Mouse (Mus musculus) macrophage (primary cell): ENCODE measurements around the gene Nop9. TPM values are rescaled to one million over a fixed set of nuclear protein-coding genes. Genes with fewer than 3 reads are reported as not detected.

Experiments used
- H3K27ac ChIP-seq: fragments of 350-480 bp; formaldehyde crosslinking; 2 replicates; pipeline ENCODE4 v1.9.0; 2021
- H3K36me3 ChIP-seq: fragments of 350-480 bp; formaldehyde crosslinking; 2 replicates; pipeline ENCODE4 v1.9.0; 2021; ENCODE audit errors: inconsistent target
- H3K4me3 ChIP-seq: fragments of 350-480 bp; formaldehyde crosslinking; 2 replicates; pipeline ENCODE4 v1.9.0; 2021; ENCODE audit errors: inconsistent target
- H3K79me2 ChIP-seq: fragments of 350-480 bp; formaldehyde crosslinking; 2 replicates; pipeline ENCODE4 v1.9.0; 2021; ENCODE audit errors: inconsistent target
- WGBS: methylation state at CpG from one replicate; pipeline ENCODE4 v1.1.7; 2026; ENCODE audit warnings: inconsistent platforms; ENCODE audit not compliant: missing documents; 5-methylcytosine and 5-hydroxymethylcytosine counted together
- polyA plus RNA-seq: library from polyadenylated mRNA; stranded (reverse); fragments of 250-400 nt; gene quantifications from 3 replicates; pipeline ENCODE4 v1.2.4, GENCODE M21; 2018; ENCODE audit warnings: inconsistent platforms

Gene Nop9
- polyA plus RNA-seq, 1 experiment from 2014 or later = 9.3 TPM

DNA sequence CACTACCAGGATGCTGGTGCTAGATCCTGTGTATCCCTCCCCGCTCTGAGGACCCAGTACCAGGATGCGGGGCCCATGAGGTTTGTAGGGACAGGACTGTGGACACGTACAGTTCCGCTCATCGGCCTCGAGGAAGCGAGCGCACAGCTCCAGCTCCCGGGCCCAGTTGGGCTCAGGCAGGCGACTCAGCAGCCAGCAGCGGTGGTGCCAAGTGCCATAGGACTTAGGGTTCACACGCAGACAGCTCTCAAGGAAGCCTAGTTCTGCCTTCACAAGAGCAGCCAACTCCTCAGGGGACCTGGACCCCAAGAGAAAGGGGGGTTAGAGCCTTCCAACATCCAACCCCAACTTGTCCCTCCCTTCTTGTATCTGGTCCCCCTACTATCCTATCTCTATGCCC is 24.8 kb upstream of the Nop9 start:
- WGBS = 97% methylated on average over 12 of the region's 12 CpGs
- H3K4me3 ChIP-seq = no peak overlapping the region
- peaks cover 34% of the 10 kb centered on the region for H3K36me3 ChIP-seq
- H3K79me2 ChIP-seq = no peaks in the 10 kb centered on the region
- H3K27ac ChIP-seq = no peak overlapping the region

DNA sequence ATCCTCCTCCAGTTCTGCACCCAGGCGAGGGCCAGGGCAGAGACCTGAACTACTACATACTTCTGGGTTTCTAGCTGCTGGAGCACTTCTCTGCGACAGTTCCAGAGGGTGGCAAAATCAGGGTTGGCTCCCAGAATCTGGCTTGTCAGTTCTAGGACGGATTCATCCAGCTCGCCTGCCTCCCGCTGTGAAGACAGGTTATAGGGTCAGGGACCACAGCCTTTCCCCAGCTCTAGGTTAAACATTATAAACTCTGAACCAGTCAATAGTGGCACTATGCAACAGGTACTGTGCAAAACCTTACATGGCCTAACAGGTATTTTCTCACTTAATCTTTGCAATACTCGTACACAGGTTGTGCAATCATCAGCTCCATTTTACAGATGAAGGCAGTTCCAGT is 24.4 kb upstream of the Nop9 start:
- Histone ChIP-seq H3K27ac (no peak overlapping the region), H3K36me3 (peaks cover 34% of the 10 kb centered on the region), H3K79me2 (no peaks in the 10 kb centered on the region), H3K4me3 (peak overlapping the region; percentile 35; the same call in 1 of the 2 replicates)
- 93% methylated on average over 6 of the region's 6 CpGs for WGBS

DNA sequence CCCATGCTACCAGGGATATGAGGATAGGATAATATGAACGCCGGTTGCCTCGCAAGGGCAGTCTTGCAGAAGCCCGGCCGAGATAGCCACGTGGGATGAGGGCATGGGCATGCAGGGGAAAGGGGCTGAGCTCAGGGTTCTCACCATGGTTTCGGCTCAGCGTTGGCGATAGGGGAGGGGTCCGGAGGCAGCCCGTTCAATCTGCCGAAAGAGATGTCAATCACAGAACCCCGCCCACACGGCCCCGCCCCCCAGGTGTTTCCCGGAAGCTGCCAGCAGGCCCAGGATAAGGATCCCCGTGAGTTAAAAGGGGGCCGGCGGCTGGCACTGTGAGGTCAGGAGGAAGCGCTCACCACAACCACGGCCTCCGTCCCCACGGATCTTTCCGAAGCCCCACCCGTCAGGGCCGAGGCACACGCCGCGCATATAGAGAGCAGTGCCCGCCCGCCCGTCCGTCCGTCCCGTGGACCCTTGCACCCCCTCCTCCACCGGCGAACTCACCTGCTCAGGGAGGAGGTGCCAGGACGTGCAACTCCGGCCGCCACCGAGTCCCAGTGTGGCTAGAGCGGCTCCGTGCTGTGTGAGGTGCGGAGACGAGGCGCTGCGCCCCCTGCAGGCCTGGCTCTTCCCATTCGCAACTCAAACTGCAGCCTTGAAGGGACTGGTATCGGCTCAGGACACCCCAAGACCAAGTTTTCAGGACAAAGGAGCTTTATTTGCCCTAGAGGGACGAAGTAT is 23.6 kb upstream of the Nop9 start, which contains the start of gene Rabggta:
Gene Rabggta (minus strand): TSS at position 564 of the 738 bp plus-strand sequence.
- H3K4me3 ChIP-seq = peak within 1 kb of the TSS; percentile 35
- no peaks in the 10 kb centered on the region for H3K79me2 ChIP-seq
- H3K36me3 ChIP-seq = peaks cover 28% of the 10 kb centered on the region
- peak within 1 kb of the TSS; percentile 41 for H3K27ac ChIP-seq
- 2% methylated on average over 50 of the region's 50 CpGs for WGBS

DNA sequence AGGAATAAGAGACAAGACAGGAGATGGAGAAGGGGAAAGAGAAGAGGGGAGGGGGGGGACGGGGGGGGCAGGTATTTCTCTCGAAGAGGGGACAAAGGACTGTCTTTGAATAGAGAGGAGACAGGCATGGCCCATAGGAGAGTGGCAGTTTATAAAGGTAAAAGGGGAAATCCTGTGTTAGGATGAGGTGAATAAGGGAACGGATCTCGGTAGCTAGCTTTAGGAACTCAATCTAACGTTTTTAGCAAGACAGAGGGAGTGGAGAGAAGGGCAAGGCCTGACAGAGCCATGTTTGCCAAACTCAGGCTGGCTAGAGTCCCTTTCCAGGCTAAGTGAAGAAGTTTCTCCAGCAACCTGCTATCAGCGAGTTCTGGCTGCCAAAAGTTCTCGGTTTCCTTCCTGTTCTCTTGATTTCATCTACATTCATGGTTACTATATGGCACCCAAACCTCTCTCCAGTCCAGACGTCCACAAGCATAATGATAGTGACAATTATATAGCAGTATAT is 23.0 kb upstream of the Nop9 start:
- Histone ChIP-seq H3K4me3 (no peak overlapping the region), H3K27ac (no peak overlapping the region), H3K36me3 (peaks cover 22% of the 10 kb centered on the region), H3K79me2 (no peaks in the 10 kb centered on the region)
- 25% methylated on average over 8 of the region's 8 CpGs for WGBS

DNA sequence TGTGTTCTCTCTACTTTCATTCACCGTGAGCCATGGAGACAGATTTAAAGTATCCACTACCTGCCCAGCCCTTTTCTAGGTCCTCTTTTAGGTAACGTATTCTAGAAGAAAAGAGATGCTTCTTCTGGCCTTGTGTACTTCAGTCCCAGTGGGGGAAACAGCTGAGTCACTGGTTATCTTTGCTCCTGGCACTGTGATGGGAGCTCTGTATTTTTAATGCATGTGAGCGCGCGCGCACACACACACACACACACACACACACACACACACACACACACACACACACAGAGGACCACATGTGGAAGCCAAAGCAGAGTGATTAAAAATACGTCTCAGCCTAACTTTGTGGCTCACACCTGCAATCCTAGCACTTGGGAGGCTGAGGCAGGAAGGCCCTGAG is 22.1 kb upstream of the Nop9 start:
- Histone ChIP-seq H3K4me3 (no peak overlapping the region), H3K79me2 (no peaks in the 10 kb centered on the region), H3K36me3 (peaks cover 14% of the 10 kb centered on the region), H3K27ac (no peak overlapping the region)
- WGBS = 84% methylated on average over 3 of the region's 7 CpGs

DNA sequence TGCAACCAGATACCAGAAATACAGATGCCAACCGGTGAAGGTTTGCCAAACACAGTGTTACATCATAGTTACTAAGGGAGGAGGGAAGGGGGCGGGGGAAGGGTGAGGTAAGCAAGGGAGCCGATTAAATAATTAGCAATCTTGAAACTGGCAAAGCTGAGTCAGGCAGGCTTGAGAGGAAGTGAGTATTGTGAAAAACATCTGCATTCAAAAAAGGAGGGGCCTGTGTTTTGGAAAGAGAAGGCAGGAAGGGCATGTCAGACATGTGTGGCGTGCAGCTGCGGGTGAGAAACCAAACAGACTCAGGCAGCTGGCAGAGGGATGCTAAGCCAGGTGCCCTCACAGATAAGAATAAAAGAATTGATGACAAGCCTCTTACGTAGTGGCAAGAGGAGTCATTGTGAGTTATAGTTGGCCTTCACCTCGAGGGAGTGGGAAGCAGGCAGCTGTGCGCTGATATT is 21.1 kb upstream of the Nop9 start:
- H3K27ac ChIP-seq = peak overlapping the region; percentile 54
- WGBS = 2% methylated on average over 8 of the region's 8 CpGs

DNA sequence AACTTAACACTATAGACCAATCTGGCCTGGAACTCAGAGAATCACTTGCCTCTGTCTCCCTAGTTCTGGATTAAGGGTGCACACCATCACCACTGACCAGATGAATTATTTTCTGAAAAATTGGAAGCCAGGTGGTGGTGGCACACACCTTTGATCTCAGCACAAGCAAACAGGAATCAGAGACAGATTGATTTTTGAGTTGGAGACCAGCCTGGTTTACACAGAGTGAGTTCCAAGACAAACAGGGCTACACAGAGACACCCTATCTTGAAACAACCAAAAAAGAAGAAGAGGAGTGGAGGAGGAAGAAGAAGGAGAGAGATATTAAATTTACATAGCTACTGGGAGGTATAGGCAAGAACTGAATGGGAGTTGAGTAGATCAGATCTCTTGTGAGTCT is 19.2 kb upstream of the Nop9 start:
- H3K36me3 ChIP-seq = no peaks in the 10 kb centered on the region
- H3K27ac ChIP-seq = no peak overlapping the region
- no peaks in the 10 kb centered on the region for H3K79me2 ChIP-seq
- no peak overlapping the region for H3K4me3 ChIP-seq

More for the DNA sequence above, 21.1 kb upstream of the Nop9 start:
- Histone ChIP-seq H3K36me3 (peaks cover 5% of the 10 kb centered on the region; the same call in 1 of the 2 replicates), H3K4me3 (no peak overlapping the region), H3K79me2 (no peaks in the 10 kb centered on the region)

DNA sequence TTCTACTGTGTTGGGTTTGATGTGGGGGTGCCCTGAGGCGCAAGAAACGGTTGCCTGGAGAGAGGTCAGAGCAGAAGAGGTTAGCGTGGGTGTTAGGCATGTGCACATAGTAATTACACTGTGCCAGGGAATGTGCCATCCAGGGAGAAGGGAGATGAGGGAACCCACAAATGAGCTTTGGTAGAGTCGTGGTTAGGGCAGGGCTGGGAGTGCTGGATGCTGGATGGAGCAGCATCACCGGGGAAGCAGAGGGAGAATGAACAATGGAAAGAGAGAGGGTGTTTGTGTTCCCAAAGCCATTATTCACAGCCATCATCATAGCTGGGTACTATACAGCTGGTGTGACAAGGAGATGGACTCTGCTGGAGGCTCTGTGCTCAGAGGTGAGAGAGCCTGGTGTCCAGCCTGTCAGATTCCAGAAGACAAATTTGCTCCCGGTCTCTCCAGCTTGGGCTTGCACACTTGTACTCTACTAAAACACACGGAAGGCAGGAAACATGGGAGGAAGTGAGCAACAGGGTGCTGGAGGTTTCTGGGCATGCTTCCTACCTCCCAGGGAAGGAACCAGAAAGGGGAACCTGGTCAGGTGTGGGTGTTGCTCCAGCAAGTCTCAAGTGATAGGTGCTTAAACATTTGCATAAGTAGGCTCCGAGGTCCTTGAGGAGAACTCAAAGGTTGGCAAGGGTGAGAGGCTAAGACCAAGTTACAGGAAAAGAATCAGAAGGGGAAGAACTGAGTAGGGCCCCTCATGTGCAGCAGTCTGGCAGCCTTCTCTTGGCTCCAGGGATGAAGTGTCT is 17.4 kb upstream of the Nop9 start:
- Histone ChIP-seq H3K36me3 (no peaks in the 10 kb centered on the region), H3K27ac (no peak overlapping the region), H3K4me3 (no peak overlapping the region), H3K79me2 (no peaks in the 10 kb centered on the region)
- WGBS = 57% methylated on average over 8 of the region's 8 CpGs

DNA sequence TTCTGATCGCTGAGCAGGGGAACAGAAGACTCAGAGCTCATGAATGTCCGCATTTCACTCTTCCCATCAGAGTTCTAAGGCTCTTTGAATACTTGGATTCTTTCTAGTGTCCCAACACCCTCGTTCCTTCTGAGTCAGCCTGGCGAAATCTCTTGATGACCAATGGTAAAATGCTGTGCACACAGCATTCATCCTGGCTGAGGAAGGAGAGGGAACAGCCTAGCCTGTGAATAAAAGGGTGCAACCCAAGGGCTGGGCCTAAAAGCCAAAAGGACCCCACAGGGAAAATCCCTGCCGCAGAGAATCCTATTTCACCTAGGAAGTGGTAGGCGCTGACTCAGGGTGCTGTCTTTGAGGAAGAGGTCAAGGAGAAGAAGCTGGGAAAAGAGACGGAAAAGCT is 15.4 kb upstream of the Nop9 start:
- H3K27ac ChIP-seq = no peak overlapping the region
- WGBS = 84% methylated on average over 7 of the region's 7 CpGs
- H3K79me2 ChIP-seq = no peaks in the 10 kb centered on the region
- no peak overlapping the region for H3K4me3 ChIP-seq
- no peaks in the 10 kb centered on the region for H3K36me3 ChIP-seq

DNA sequence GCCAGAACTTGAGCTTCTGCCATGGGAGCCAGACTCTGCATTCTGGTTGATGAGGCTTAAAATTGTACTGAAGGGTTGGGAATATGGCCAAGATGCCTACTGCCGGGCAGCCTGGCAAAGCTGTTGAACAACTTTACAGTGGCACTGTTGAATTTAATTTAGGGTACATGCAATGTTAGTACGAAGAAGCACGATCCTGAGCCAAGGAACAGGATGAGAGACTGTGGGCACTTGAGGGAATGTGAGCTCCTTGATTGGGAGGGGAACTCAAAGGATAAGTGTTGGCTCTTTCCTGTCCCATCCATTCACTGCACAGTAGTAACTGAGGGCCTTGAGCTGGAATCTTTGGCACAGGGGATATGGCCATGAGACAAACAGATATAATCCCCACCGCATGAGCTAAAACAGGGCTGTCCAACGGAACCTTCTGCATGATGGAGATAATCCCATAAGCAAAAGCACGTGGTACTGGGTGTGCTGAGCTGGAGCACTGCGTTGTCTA is 14.9 kb upstream of the Nop9 start:
- H3K4me3 ChIP-seq = no peak overlapping the region
- H3K36me3 ChIP-seq = no peaks in the 10 kb centered on the region
- H3K79me2 ChIP-seq = no peaks in the 10 kb centered on the region
- WGBS = 92% methylated on average over 7 of the region's 7 CpGs
- no peak overlapping the region for H3K27ac ChIP-seq

DNA sequence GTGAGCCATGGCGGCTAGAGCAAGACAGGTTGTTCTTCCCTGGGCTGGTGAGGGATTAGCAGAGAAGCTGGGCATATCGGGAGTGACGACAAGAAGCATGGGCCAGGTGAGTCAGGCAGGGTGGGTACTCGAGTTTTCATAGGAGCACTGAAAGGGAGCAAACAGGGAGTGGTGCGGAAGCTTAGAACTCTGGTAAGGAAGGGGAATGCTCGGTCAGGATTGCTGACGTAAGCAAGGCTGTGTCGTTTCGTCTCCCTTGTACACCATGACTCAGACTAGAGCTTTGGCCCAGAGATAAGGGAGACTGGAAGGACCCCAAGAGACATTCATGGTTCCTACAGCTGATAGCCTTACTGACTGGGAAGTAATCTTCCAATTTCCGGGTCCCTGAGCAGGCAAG is 11.6 kb upstream of the Nop9 start:
- Histone ChIP-seq H3K36me3 (peaks cover 6% of the 10 kb centered on the region), H3K79me2 (no peaks in the 10 kb centered on the region), H3K4me3 (no peak overlapping the region), H3K27ac (no peak overlapping the region)
- 86% methylated on average over 9 of the region's 10 CpGs for WGBS

DNA sequence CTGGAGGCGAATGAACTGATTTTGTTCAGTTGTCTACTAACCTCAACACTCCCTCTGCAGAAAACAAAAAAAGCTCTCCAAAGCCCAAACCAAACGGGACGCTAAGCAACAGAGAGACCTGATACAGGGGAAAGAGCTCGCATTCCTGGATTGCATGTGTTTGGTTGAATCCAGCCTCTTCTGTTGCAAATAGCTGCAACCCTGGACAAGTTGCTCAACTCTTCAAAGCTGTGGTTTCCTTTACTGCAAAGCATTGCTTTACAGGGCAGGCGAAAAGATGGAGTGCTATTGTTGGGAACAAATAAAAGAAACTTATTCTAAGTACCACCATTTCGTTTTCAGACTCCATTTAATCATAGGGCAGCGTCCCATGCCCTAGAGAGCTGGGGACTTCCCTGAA is 10.6 kb upstream of the Nop9 start:
- Histone ChIP-seq H3K36me3 (peaks cover 16% of the 10 kb centered on the region), H3K27ac (peak overlapping the region; percentile 47; the same call in 1 of the 2 replicates), H3K79me2 (no peaks in the 10 kb centered on the region), H3K4me3 (no peak overlapping the region)
- 51% methylated on average over 7 of the region's 7 CpGs for WGBS

DNA sequence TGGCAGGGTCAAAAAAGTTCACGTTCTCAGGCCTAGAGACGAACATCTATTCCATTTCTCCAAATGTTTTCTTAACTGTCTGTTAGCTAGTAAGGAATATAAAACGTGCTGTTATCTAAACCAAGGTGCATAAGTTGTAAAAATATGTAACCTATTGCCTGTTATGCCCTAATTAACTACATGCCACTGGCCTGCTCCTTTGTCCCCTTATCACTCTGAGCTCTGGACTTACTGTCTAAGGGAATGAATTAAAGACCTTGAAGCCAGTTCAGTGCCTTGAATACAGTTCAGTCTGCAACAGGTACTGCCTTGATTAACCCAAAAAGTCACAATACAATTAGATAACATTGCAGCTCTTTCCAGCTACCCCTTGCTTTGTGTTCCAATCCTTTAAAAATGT is 10.2 kb upstream of the Nop9 start:
- Histone ChIP-seq H3K27ac (peak overlapping the region; percentile 47), H3K36me3 (peaks cover 21% of the 10 kb centered on the region), H3K79me2 (no peaks in the 10 kb centered on the region), H3K4me3 (no peak overlapping the region)
- WGBS = 81% methylated on average over 3 of the region's 3 CpGs

DNA sequence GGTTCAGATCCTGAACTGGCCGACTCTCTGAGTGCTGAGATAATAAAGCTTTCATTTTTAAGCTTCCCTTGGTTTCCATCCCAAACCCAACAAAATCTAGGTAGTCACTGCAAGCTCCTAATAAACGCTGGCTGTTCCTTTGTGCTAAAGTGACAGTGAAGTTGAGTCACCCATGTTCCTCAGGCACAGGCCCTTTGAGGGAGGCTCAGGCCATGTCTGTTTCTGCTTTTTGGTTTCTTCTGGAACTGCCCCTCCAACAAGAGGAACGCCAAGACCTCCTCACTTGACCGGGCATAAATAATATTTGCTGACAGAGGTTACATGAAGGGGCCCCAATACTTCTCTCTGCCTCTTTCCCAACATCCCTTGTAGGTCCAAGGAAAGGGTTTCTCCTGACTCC is 9.7 kb upstream of the Nop9 start:
- H3K27ac ChIP-seq = peak overlapping the region; percentile 47
- no peak overlapping the region for H3K4me3 ChIP-seq
- H3K36me3 ChIP-seq = peaks cover 25% of the 10 kb centered on the region
- no peaks in the 10 kb centered on the region for H3K79me2 ChIP-seq
- WGBS = 25% methylated on average over 4 of the region's 4 CpGs
